Mouse (Mus musculus) spleen, postnatal 36 days (tissue): ENCODE data around the gene Ptger4.
A peak's percentile ranks its signal among the peaks of the same experiment; 100 is the strongest.

Source experiments
- DNase-seq, 2 experiments: peaks; one replicate each; pipeline ENCODE4 v3.0.0; 2022; ENCODE audit warnings: low spot score in 2 of 2, mixed read lengths in 1 of 2

Ptger4 gene

GRCm38 (mm10) chr15:5243959-5244905 lies at the start of gene Ptger4:
Gene Ptger4, minus strand, starts transcription at chr15:5244187.
- DNase-seq = peak; percentile 96 to 97

GRCm38 (mm10) chr15:5288412-5288811 lies 44.4 kb upstream of the Ptger4 start:
- DNase-seq = no peak

GRCm38 (mm10) chr15:5287072-5287471 lies 43.1 kb upstream of the Ptger4 start:
- DNase-seq = peak in 1 of 2 experiments; percentile 11

- DNase-seq = no peak
Observed at GRCm38 (mm10) chr15:5281316-5281715, 37.3 kb upstream of the Ptger4 start.

GRCm38 (mm10) chr15:5279831-5280230 lies 35.8 kb upstream of the Ptger4 start:
- DNase-seq = no peak

GRCm38 (mm10) chr15:5278525-5278924 lies 34.5 kb upstream of the Ptger4 start:
- DNase-seq = no peak

GRCm38 (mm10) chr15:5273981-5274380 lies 30.0 kb upstream of the Ptger4 start:
- DNase-seq = no peak

GRCm38 (mm10) chr15:5266095-5266494 lies 22.1 kb upstream of the Ptger4 start:
- no peak for DNase-seq

- peak in 1 of 2 experiments; percentile 4 for DNase-seq
Observed at GRCm38 (mm10) chr15:5262874-5263504, 19.0 kb upstream of the Ptger4 start.

GRCm38 (mm10) chr15:5262095-5262667 lies 18.2 kb upstream of the Ptger4 start:
- peak in 1 of 2 experiments; percentile 6 for DNase-seq

GRCm38 (mm10) chr15:5261004-5261403 lies 17.0 kb upstream of the Ptger4 start:
- peak in 1 of 2 experiments; percentile 8 for DNase-seq

- no peak for DNase-seq
Observed at GRCm38 (mm10) chr15:5260183-5260582, 16.2 kb upstream of the Ptger4 start.

GRCm38 (mm10) chr15:5250182-5250581 lies 6.2 kb upstream of the Ptger4 start:
- DNase-seq = no peak

GRCm38 (mm10) chr15:5243036-5243958 lies 690 bp downstream of the Ptger4 start:
- peak; percentile 40 to 45 for DNase-seq

- DNase-seq = peak; percentile 42 to 45
Observed at GRCm38 (mm10) chr15:5242241-5243035, 1.5 kb downstream of the Ptger4 start.

GRCm38 (mm10) chr15:5241304-5242201 lies 2.4 kb downstream of the Ptger4 start:
- DNase-seq = peak; percentile 52 to 62

- no peak for DNase-seq
Observed at GRCm38 (mm10) chr15:5240360-5240759, 3.6 kb downstream of the Ptger4 start.

GRCm38 (mm10) chr15:5239901-5240300 lies 4.1 kb downstream of the Ptger4 start:
- peak in 1 of 2 experiments; percentile 30 for DNase-seq

- no peak for DNase-seq
Observed at GRCm38 (mm10) chr15:5239361-5239760, 4.6 kb downstream of the Ptger4 start.
